Mouse (Mus musculus) gastrocnemius, postnatal 36 days (tissue): ENCODE data around the gene Cyba. TPM values are rescaled to one million over a fixed set of nuclear protein-coding genes. Genes with fewer than 3 reads are reported as not detected.
A peak's percentile ranks its signal among the peaks of the same experiment; 100 is the strongest.

Experiments used
- DNase-seq, 2 experiments: peaks; one replicate each; pipeline ENCODE4 v3.0.0; 2022
- intact Hi-C: fragments of 180-260 bp; cut with DNase I; formaldehyde crosslinking; loops from one replicate; pipeline ENCODE4 v1.15.1; 2025
- total RNA-seq, 2 experiments: library from RNA; stranded (reverse); gene quantifications; 2 replicates each; pipeline ENCODE4 v1.2.3; 2021

Cyba gene
- total RNA-seq, 2 experiments from 2014 or later: 7.5 to 7.7 TPM

DNA sequence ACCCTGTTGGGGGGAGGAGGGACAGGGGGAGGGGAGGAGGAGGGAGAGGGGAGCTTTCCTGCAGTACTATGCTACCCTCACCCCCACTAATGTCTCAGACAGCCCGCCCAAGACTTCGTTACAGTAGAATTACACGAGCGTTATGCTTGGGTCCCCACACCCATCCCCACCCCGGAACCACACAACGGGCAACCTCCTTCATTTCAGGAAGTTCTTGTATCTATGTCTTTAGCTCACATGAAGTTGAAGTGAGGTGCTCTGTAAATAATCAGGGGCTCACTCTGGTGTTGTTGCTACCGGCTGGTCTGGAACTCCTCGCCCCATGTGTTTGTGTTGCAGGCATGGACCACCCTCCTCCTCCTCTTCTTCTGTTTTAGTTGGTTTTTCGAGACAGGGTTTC, 4.6 kb downstream of the Cyba start:
- intact Hi-C loops: no loop called here
- no peak for DNase-seq

DNA sequence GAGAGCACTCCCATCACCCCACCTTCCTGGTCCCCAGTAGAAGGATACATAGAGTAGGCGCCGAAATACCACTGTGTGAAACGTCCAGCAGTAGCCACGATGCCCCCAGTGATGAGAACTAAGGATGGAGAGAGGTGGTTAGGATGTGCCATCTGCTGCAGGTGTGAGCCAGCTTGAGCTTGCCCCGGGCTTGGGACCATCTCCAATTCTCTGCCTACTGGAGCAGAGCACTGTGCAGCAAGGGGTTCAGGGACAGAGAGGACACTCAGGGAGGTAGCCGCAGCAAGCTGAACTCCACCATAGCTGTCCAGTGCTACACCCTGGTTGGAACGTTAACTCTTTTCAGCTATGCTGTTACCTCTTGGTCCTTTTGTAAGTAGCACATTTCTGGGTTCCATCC, 5.1 kb downstream of the Cyba start:
- no peak for DNase-seq
- intact Hi-C loops: no loop called here

DNA sequence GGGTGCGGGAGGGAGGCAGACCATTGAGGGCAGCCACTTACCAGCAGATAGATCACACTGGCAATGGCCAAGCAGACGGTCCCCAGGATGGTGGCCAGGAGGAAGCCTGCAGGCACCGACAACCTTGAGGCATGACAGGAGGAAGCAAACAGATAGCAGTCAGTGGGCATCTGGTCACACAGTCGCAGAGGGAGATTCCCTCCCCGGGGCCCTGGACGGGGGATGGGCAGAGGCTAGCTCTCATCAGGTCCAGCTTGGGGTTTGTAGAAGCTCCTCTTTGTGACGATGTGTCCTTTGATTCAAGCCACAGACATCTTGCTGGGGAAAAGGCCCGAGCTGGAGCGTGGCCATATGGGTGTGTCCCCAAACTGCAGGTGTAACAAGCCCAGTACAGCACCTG, 6.6 kb downstream of the Cyba start:
- no peak for DNase-seq
- intact Hi-C loops: no loop called here

DNA sequence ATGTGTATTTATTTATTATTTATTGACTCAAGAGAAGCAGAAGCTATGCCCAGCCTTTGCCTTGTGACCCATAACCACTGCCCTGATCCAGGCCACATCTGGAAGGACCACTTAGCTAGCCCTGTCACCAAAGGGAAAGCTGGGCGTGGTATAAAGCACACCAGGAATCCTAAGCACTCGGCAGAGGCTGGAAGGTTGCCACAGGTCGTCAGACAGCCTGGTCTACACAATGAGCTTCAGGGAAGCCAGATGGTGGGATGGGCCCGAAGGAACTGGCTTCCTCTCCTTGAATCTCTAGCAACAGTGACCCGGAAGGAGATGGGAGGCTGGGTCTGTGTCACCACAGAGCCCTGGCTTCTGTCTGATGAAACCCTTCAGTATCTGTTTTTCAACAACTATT, 9.1 kb downstream of the Cyba start:
- DNase-seq: no peak
- intact Hi-C loops: no loop called here

DNA sequence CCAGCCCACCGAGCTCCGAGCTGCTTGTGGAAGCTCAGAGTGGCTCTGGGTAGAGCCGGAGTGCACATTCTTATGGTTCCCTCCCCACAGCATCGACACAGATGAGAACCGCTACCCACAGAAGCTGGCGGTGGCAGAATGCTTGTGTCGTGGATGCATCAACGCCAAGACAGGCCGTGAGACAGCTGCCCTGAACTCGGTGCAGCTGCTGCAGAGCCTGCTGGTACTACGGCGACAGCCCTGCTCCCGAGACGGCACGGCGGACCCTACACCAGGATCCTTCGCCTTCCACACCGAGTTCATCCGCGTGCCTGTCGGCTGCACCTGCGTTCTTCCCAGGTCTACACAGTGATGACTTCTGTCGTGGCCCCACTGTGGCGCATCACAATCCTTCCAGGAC, 9.5 kb downstream of the Cyba start:
- no peak for DNase-seq
- intact Hi-C loops: no loop called here

DNA sequence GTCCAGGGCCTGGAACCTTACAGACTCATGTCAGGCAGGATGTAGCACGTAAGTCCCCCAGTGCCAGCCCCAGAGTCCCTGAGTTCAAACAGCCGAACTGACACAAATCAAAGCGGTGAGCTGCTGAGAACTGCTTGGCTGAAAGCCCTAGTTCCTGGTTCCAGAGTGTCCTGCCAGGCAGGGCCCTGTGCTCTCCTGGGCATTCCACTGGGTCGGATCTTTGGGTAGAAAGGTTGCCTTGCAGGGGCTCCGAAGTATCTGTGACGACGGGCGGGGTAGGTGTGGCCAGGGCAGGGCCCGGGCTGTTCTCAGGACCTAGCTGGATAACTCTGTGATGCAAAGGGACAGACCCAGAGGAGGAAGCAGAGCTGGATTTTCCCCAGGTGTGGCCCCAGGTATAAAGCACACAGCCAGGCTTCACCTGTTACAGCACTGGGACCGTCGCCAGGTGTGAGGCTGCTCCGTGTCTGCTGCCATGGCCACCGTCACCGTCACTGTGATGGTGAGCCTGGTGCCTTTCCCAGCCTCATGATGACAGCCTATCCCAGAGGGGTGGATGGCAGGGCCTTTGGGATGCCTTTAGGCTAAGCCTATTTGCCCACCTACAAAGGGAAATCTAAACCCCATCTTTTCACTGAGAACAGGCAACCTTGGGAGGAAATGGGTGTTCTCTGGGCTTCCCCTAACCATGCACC, 11.2 kb downstream of the Cyba start, which contains the start of gene Il17c:
Il17c (plus strand) TSS at position 645 of the 695 bp plus-strand sequence.
- intact Hi-C loops: no loop called here
- no peak for DNase-seq

DNA sequence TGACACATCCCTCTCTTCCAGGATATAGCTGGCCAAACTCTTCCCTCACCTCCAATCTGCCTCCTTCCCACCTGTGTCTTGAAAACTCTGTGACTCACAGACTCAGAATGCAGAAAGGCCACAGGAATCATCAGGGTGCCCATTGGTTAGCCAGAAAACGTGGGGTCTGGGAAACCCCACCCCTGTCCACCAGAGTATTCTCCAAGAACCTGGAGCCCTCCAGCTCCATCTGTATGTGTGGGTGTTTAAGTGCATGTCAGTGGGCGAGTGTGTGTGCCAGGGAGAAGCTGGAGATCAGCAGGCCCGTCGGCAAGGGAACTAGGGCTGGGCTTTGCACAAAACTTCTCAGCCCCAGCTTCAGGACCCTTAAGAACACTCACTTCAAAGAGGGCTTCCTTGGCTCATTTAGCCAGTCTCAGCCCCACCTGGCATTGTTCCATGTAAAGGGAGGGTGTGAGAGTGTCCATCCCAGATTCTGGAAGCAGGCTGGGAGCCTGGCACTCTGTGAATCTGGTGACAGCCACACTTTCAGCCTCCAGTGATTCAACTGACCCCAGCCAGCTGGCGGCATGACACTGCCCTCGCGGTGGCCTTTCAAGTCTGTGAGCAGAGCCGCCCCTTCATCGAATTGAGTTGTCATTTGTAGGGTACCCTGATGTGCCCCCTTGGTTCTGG, 12.7 kb downstream of the Cyba start:
- intact Hi-C loops: no loop called here
- no peak for DNase-seq

DNA sequence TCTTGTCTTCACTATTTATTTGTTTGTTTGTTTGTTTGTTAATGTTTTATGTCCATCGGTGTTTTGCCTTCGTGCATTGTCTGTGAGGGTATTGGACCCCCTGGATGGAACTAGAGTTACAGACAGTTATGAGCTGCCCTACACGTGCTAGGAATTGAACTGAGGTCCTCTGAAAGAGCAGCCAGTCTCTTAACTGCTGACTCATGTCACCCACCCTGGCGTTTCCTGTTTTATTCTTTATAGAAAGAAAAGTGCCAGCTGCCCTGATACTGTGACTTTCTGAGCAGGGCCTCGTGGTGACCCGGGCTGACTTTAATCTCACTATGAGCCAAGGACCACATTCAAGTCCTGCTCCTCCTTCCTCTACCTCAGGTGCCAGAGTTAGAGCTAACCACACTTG, 17.2 kb downstream of the Cyba start:
- no peak for DNase-seq
- intact Hi-C loops: no loop called here

DNA sequence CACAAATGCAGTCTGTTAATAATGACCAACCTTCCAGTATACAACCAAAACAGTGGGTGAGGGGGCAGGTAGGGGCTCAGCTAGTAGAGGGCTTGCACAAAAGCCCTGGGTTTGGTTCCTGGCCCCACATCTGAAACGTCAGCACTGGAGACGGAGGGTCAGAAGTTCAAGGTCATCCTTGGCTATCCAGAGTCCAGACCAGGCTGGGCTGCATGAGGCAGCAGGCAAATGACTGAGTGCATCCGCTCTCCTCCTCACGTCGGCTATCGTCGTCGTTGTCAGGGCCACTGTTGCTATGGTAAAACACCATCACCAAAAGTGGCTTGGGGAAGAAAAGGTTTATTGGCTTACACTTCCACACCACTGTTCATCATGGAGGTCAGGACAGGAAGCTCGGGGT, 18.4 kb downstream of the Cyba start:
- no peak for DNase-seq
- intact Hi-C loops: no loop called here

DNA sequence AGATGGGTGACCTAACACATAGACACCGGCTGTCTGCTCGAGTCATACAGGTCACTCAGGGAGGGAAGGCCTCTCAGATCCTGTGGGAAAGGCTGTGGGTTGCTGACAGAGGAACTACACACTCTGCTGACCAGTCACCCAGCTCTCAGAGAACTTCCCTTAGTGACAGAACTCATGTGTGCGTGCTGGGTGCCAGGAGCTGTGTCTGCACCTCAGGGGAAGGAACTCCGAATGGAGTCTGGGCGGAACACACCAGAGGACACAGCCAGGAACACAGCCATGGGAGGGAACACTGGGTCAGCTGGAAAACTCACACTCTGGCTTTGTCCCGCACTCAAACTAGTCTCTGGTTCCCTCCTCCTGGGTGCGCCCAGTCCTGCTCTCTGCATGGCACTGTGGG, 25.1 kb downstream of the Cyba start:
- no peak for DNase-seq
- intact Hi-C loops: no loop called here

DNA sequence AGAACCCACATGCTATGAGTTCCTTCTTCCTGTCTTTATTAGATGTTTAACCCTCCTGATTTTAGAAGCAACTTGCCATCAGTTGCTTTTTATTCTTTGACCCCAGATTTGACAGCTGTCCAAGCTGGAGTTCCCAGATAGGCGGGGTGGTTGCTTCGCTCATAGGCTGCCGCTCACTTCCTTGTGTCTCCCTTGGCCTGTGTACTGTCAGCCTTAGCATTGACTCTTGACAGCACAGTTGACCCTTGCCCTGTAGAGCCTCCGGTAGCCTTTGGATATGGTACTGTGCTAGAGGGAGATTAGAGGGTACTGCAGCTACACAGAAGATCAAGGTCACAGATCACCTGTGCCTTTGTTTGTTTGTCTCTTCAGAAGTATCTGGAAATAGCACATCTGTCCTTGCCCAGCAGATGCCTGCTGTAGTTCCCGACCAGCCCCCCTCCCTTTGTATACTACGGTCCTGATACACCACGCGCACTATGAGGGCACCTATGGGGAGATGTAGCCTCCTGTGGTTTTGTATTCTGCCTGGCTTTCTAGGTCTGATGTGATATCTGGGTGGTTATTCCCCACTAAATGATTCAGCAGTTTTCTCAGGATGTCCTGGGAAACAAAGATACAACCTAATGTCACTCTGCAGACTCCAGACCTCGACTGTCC, 27.5 kb downstream of the Cyba start:
- intact Hi-C loops: no loop called here
- no peak for DNase-seq

DNA sequence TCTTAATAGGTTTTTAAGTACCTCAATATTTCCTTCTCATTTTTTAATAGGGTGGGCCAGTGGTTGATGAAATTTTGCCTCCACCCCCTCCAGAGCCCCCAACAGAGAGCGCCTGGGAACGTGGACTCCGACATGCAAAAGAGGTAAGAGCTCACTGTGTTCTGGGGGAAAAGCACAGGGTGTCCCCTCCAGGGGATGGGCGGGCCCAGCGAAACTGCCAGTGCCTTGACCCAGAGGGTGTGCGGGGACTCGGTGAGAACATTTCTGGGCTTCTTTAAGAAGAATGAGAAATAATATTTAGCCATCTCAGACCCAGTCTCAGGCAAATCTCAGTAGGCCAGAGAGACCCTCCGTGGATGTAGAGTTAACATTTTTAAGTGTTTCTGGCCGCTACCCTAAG, 34.5 kb downstream of the Cyba start:
- no peak for DNase-seq
- intact Hi-C loops: loop anchor here (10.0 kb wide), 1 partner anchor 427 kb away; no protein-coding TSS in a partner anchor

DNA sequence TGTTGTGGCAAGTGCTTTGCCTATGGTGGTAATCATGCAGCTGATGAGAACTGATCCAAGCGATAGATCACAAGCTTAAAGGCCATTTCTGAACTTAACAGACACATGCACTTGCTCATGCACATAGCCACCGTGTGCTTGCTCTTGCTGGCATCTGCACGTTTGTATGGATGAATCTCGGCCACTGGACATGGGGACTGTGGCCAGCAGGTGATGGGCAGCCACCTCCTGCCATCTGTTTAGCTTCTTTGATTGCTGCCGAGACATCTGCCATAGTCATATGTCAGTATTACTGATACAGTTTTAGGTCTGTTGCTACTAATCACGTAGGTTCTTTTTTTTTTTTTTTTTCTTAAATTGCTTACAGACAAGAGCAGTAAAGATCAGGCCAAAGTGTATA, 37.4 kb downstream of the Cyba start:
- no peak for DNase-seq
- intact Hi-C loops: loop anchor here (10.0 kb wide), 1 partner anchor 430 kb away; no protein-coding TSS in a partner anchor

DNA sequence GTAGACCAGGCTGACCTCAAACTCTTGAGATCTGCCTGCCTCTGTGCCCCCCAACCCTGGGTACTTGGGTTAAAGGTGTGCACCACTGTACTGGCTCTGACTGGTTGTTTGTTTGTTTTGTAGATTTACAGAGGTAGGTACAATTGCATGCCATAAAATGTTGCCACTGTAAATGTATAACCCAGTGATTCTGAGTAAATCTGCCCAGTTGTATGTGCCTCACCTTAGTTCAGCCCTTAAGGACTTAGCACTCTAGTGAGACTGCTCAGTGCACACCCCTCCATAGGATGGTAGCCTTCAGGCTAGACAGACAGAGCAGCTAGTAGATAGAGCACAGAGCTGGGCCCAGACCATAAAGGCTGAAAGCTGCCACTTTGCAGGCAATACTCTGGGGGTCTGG, 39.0 kb downstream of the Cyba start:
- intact Hi-C loops: loop anchor here (10.0 kb wide), 1 partner anchor 431 kb away; no protein-coding TSS in a partner anchor

DNA sequence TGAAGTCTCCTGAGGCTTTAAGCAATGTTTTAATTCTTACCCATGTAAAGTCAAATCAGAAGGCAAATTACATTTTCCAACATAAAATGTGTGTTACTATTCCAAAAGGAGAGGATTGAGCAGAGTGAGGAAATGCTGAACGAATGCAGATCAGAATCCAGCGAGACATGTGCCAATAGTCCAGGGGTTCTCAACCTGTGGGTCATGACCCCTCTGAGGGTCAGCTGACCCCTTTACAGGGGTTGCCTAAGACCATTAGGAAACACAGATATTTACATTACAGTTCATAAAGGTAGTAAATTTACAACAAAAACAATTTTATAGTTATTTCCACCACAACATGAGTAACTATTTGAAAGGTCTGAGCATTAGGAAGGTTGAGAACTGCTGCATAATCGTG, 42.0 kb downstream of the Cyba start:
- intact Hi-C loops: loop anchor here (10.0 kb wide), 1 partner anchor 434 kb away; no protein-coding TSS in a partner anchor

More for the DNA sequence above, 39.0 kb downstream of the Cyba start:
- DNase-seq: no peak

DNA sequence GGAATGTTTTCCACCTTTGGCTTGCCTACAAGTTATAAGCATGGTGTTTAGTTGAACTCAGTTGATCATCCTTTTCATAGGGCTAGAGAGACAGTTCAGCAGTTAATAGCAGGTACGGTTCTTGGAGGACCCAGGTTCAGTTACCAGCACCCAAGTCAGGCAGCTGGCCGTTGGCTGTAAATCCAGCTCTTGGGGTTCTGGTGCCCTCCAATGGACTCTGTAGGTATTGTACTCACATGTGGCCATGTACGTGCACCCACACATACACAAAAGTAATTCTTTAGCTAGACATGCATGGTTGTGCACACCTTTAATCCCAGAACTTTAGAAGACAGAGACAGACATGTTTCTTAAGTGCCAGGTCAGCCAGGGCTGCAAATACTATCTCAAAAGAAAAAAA, 43.4 kb downstream of the Cyba start:
- intact Hi-C loops: no loop called here
- DNase-seq: no peak

More for the DNA sequence above, 42.0 kb downstream of the Cyba start:
- no peak for DNase-seq

DNA sequence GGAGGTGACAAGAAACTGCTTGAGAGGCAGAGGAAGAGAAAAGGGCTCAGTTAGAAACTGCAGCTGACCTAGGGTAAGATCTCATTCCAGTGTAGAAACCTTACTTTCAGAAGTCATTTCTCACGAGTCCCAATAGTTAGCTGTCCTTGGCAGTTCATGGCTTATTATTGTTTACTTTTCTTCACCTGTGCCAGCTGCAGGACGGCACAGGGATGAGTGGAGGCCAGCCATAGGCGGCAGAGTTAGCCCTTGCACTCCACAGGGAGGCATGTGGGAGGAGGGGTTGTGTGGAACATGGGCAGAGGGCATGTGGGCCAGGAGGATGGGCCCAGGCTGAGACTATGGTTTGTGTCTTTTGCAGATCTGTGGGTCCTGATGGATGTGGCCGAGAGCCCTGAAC, 49.7 kb downstream of the Cyba start:
- no peak for DNase-seq
- intact Hi-C loops: no loop called here

DNA sequence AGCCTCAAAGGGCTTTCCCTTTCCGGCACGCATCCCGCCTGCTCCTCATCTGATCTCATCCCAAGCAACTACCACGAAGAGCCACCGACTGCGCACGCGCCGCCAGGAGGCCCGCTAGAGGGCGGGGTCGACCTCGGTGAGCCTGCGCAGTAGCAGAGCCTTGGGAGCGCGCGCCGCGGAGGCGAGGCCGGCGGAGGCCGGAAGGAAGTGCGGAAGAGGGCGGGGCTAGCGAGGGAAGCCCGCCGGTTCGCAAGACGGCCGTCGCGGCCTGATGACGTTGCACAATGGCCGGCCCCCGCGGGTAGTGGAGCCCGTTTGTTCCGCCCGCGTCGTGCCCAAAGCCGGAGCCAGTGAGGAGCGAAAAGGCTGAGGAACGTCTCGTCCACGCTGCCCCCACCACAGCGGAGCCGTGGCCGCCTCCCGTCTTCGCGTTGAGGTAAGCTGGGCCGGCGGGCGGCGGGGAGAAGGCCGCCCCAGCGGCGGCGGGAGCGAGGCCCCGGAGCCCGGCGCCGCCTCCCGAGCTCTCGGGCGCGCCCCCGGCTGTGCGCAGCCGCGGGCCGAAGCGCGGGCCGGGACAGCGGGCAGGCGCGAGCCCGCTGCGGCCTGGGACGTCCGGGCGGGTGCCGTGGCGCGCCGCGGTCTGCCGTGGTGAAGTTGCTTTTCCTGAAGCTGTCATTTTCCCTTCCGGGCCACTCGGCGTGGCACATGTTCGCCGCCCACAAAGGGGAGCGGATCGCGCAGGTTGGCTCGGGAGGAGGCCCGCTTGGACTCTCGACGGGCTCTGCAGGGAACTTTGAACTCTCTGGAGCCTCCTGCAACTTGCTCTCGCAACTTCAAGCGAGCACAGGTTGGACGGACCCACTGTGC, 56.1 kb downstream of the Cyba start, which contains the start of gene Zc3h18:
Zc3h18 (plus strand) TSS at position 245 of the 867 bp plus-strand sequence.
- peak; percentile 98 to 99 for DNase-seq
- intact Hi-C loops: no loop called here

DNA sequence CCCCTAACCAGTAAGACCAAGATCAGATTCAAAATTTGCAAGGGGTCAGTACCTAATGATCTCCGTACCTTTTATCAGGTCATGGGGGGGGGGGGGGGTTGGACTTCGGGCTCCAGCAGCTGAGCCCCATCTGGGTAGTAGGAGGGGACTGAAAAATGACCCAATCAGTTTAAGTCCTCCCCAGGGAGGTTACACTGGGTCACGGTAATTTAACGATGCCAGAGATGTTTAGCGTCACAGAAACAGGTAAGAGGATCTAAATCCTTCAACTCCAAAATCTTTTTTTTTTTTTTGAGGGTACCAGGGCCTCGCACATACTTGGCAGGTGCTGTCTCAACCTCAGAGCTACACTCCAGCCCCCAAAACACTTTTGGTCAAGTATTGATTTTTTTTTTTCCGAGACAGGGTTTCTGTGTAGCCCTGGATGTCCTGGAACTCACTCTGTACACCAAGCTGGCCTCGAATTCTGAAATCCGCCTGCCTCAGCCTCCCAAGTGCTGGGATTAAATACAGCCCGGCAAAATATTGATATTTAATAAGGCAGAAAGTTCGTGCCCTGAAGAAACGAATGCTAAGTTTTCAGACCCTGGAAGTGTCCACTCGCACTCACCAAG, 56.9 kb downstream of the Cyba start:
- intact Hi-C loops: loop anchor here (2.0 kb wide), 1 partner anchor 97 kb away; no protein-coding TSS in a partner anchor
- no peak for DNase-seq

DNA sequence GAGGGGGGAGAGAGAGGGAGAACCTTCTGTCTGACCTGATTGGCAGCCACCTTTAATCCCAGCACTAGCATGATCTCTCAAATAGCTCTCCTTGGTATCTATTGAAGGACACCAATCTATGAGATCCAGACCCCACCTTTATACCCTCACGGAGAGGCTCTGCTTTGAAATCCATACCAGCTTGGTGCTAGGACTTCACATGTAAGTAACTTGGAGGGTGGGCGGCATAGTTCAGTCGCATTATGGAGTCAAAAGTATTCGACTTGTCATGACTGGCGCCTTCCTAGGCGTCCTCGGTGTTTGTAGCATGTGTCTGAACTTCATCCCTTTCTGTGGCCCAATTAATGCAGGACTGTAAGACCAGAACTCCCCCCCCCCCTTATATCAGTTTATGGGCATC, 57.4 kb downstream of the Cyba start:
- no peak for DNase-seq
- intact Hi-C loops: loop anchor here (2.0 kb wide), 1 partner anchor 97 kb away; no protein-coding TSS in a partner anchor
